Mouse (Mus musculus) liver, embryonic 11.5 days (tissue): ENCODE results near the gene Stxbp1. TPM values are rescaled to one million over a fixed set of nuclear protein-coding genes. Genes with fewer than 3 reads are reported as not detected.
"Not testable (repeated sequence)": the region's sequence is repeated elsewhere in the genome, so short reads cannot be mapped to it uniquely, and the experiment has no call there.

ENCODE experiments used
- ATAC-seq: fragments of 200-750 bp; cut with Nextera tagmentation; replicated peaks from 2 replicates; pipeline ENCODE4 v1.8.0; 2017; ENCODE audit warnings: moderate number of reproducible peaks, mild to moderate bottlenecking, moderate TSS enrichment, moderate library complexity; ENCODE audit not compliant: low FRiP score
- DNase-seq: peaks from one replicate; pipeline ENCODE4 v3.0.0-alpha.2; 2017; ENCODE audit warnings: low spot score
- H3K27ac ChIP-seq: fragments of 300-500 bp; sonication (generic); 2 replicates; pipeline ENCODE4 v1.5.1; 2014; ENCODE audit warnings: mild to moderate bottlenecking, low read depth, low read length, control low read depth
- H3K27me3 ChIP-seq: fragments of 300-500 bp; sonication (generic); replicated peaks from 2 replicates; pipeline ENCODE4 v1.6.1; 2014; ENCODE audit warnings: low read length, mixed read lengths; ENCODE audit not compliant: control insufficient read depth, insufficient read depth
- H3K36me3 ChIP-seq: fragments of 300-500 bp; sonication (generic); 2 replicates; pipeline ENCODE4 v1.6.1; 2014; ENCODE audit warnings: mild to moderate bottlenecking, low read length, moderate library complexity, mixed read lengths; ENCODE audit not compliant: control insufficient read depth, insufficient read depth
- H3K4me1 ChIP-seq: fragments of 300-500 bp; sonication (generic); replicated peaks from 2 replicates; pipeline ENCODE4 v1.6.1; 2014; ENCODE audit warnings: low read length, mixed read lengths; ENCODE audit not compliant: control insufficient read depth, insufficient read depth
- H3K4me2 ChIP-seq: fragments of 300-500 bp; sonication (generic); 2 replicates; pipeline ENCODE4 v1.6.1; 2014; ENCODE audit warnings: mild to moderate bottlenecking, control low read depth, moderate library complexity
- H3K4me3 ChIP-seq: fragments of 300-500 bp; sonication (generic); 2 replicates; pipeline ENCODE4 v1.5.1; 2014; ENCODE audit warnings: low read depth, low read length, control low read depth
- H3K9ac ChIP-seq: fragments of 300-500 bp; sonication (generic); 2 replicates; pipeline ENCODE4 v1.6.1; 2014; ENCODE audit warnings: low read depth, low read length, control low read depth
- H3K9me3 ChIP-seq: fragments of 300-500 bp; sonication (generic); 2 replicates; pipeline ENCODE4 v1.6.1; 2016; ENCODE audit warnings: low read length, inconsistent platforms, mixed read lengths; ENCODE audit not compliant: control insufficient read depth
- WGBS: fragments of 180-500 bp; shearing (Covaris S2); extraction: QIAGEN DNeasy Blood & Tissue Kit; methylation state at CpG from one replicate; pipeline ENCODE4 v1.1.7; 2014; 5-methylcytosine and 5-hydroxymethylcytosine counted together
- polyA plus RNA-seq: library from polyadenylated mRNA; unstranded; fragments of >200 nt; fragmentation: Nextera tagmentation; extraction: Ambion mirVana; gene quantifications from 2 replicates; pipeline ENCODE4 v1.2.1, GENCODE M21; 2014

Gene Stxbp1
- polyA plus RNA-seq, 1 experiment from 2014 or later = 11.8 TPM

GRCm38 (mm10) chr2:32855046-32855785 is 8.2 kb upstream of the Stxbp1 start:
- Histone ChIP-seq H3K4me1 (no peaks in the 10 kb centered on the region), H3K4me2 (no peak overlapping the region), H3K9ac (no peak overlapping the region), H3K36me3 (no peaks in the 10 kb centered on the region), H3K27me3 (peaks cover 23% of the 10 kb centered on the region), H3K4me3 (no peak overlapping the region), H3K9me3 (no peaks in the 10 kb centered on the region), H3K27ac (no peak overlapping the region)
- WGBS = 58% methylated on average over 7 of the region's 7 CpGs
- no peak for DNase-seq
- no peak for ATAC-seq

DNA sequence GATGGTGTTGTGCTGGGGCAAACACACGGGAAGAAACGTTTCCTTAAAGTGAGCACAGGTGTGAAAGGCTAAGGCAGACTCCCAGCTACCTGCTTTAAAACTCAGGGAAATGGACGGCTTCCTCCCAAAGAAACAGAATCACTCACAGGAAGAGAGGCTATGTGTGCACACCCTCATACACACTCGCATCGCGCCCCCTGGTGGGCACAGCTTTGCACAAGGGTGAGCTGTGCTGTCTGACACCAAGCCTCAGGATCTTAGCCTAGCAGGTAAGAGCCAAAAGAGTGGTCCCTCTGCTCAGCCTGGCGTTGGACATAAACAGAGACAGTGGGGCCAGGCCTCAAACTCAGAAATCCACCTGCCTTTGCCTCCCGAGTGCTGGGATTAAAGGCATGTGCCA is 7.2 kb upstream of the Stxbp1 start:
- no peaks in the 10 kb centered on the region for H3K4me1 ChIP-seq
- H3K27me3 ChIP-seq = peaks cover 23% of the 10 kb centered on the region
- H3K27ac ChIP-seq = no peak overlapping the region
- H3K4me2 ChIP-seq = no peak overlapping the region
- H3K9me3 ChIP-seq = no peaks in the 10 kb centered on the region
- DNase-seq (peak; percentile 84), ATAC-seq (peak; percentile 56; the same call in 1 of the 2 replicates)
- H3K9ac ChIP-seq = no peak overlapping the region
- WGBS = 3% methylated on average over 8 of the region's 8 CpGs
- no peak overlapping the region for H3K4me3 ChIP-seq
- H3K36me3 ChIP-seq = no peaks in the 10 kb centered on the region

DNA sequence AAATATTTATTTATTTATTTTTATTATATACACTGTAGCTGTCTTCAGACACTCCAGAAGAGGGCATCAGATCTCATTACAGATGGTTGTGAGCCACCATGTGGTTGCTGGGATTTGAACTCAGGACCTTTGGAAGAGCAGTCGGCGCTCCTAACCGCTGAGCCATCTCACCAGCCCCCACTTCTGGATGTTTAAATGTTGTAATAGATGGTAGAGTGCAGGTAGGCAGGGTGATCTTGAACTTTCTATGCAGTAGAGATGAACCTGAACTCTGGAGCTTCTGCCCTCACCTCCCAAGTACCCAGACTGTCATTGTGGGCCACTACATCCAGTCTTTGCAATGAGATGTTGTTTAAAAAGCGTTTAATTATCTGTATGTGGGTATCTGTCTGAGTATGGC is 6.7 kb upstream of the Stxbp1 start:
- H3K27me3 ChIP-seq = peaks cover 23% of the 10 kb centered on the region
- H3K9ac ChIP-seq, H3K9me3 ChIP-seq, ATAC-seq, H3K4me3 ChIP-seq, H3K27ac ChIP-seq, H3K4me2 ChIP-seq, DNase-seq, H3K4me1 ChIP-seq, H3K36me3 ChIP-seq: not testable (repeated sequence)
- WGBS = 62% methylated on average over 4 of the region's 4 CpGs

GRCm38 (mm10) chr2:32852156-32852555 is 5.1 kb upstream of the Stxbp1 start:
- DNase-seq = no peak
- Histone ChIP-seq H3K4me3 (no peak overlapping the region), H3K4me1 (no peaks in the 10 kb centered on the region), H3K4me2 (peak overlapping the region; percentile 10; the same call in 1 of the 2 replicates), H3K27me3 (peaks cover 23% of the 10 kb centered on the region), H3K27ac (no peak overlapping the region), H3K36me3 (no peaks in the 10 kb centered on the region), H3K9me3 (no peaks in the 10 kb centered on the region), H3K9ac (no peak overlapping the region)
- WGBS = 8% methylated on average over 20 of the region's 20 CpGs
- ATAC-seq = no peak

DNA sequence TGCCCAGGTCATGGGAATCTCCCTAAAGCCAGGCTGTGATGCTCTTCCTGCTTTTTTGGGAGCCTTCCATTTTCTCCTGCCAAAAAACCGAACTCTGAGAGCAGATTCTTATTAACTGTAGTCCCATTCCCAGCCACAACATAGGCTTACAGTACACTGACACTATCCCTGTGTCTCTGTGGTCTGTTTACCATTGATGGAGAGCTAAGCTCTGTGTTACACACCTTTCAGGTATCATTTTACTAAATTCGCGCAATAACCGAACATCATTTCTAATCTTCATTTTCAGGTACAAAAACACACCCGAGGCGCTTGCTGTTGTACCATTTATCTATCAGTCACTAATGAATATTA is 400 bp upstream of the Stxbp1 start:
- Histone ChIP-seq H3K27ac (no peak overlapping the region), H3K4me2 (peak overlapping the region; percentile 96), H3K9me3 (no peaks in the 10 kb centered on the region), H3K4me1 (no peaks in the 10 kb centered on the region; the same call in none of the 2 replicates), H3K4me3 (peak overlapping the region; percentile 81), H3K27me3 (peaks cover 17% of the 10 kb centered on the region), H3K36me3 (no peaks in the 10 kb centered on the region), H3K9ac (no peak overlapping the region)
- ATAC-seq (peak; percentile 35), DNase-seq (no peak)
- 45% methylated on average over 6 of the region's 6 CpGs for WGBS

DNA sequence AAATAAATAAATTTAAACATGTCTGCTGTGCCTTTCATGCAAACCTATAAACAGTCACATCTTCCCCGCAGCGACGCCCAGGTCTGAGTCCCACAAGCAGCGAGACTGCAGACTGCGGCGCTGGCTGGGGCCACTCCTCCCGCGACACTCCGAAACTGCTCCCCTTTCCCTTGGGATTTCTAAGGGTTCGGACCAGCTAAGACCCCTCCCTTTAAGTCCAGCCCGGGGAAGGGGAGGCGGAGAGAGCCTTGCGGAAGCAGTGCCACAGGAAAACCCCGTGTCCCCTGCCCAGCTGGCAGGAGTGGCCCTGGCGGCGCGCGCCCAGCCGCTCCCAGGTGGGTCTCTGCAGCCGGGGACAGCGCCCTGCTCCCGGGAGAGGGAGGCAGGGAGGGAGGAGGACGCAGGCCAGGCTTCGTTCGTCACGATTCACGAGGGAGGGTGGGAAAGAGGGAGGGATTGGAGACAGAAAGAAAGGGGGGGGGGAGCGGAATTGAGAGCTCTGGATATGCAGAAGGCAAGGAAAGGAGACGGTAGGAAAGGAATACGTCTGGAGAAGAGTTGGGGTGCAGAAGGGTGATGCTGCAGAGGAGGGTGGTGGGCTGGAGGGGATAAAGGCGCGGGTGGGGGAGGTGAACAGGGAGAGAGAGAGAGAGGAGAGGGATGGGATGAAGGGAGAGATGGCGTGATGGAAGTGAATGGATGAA is 792 bp downstream of the Stxbp1 start:
- peaks cover 5% of the 10 kb centered on the region; the same call in 1 of the 2 replicates for H3K27me3 ChIP-seq
- H3K4me3 ChIP-seq = peak overlapping the region; percentile 81
- DNase-seq = peak; percentile 70
- no peak overlapping the region for H3K27ac ChIP-seq
- peak overlapping the region; percentile 96 for H3K4me2 ChIP-seq
- no peak for ATAC-seq
- peak overlapping the region; percentile 62 for H3K9ac ChIP-seq
- no peaks in the 10 kb centered on the region for H3K36me3 ChIP-seq
- WGBS = 0% methylated on average over 28 of the region's 33 CpGs
- no peaks in the 10 kb centered on the region; the same call in none of the 2 replicates for H3K4me1 ChIP-seq
- no peaks in the 10 kb centered on the region for H3K9me3 ChIP-seq

DNA sequence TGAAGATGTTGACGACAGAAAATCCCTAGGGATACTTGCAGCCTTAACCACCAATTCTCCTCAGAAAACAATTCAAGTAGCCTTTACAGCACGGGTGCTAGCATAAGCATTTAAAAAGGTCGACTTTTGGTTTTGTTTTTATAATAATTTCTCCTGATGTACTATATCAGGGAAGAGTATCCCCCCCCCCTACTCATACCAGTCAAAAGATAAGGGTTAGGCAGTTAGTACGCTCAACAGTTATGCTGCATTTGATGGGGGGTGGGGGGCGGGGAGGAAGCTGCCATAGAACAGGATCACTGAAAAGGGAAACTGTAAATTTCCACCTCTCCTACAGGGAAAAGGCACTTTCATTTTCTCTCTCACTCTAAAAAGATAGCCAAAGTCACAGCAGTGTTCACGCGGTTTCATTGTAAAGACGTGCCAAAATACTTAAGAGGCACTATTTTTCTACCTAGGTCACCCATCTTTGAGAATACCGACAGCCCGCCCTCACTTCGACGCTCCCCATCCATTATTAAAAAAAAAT is 1.4 kb downstream of the Stxbp1 start:
- no peaks in the 10 kb centered on the region; the same call in none of the 2 replicates for H3K4me1 ChIP-seq
- H3K36me3 ChIP-seq = no peaks in the 10 kb centered on the region
- ATAC-seq (no peak), DNase-seq (no peak)
- H3K4me2 ChIP-seq = peak overlapping the region; percentile 96
- peak overlapping the region; percentile 62 for H3K9ac ChIP-seq
- peak overlapping the region; percentile 81 for H3K4me3 ChIP-seq
- WGBS = 6% methylated on average over 12 of the region's 12 CpGs
- H3K27me3 ChIP-seq = 0 out of 2 replicates have a peak, but pooled peaks cover 3% of the 10 kb centered on the region
- H3K27ac ChIP-seq = no peak overlapping the region
- H3K9me3 ChIP-seq = no peaks in the 10 kb centered on the region

- H3K9me3 ChIP-seq = no peaks in the 10 kb centered on the region
- H3K4me2 ChIP-seq = no peak overlapping the region
- no peaks in the 10 kb centered on the region; the same call in 1 of the 2 replicates for H3K36me3 ChIP-seq
- no peak overlapping the region for H3K9ac ChIP-seq
- WGBS = 32% methylated on average over 4 of the region's 4 CpGs
- ATAC-seq = no peak
- peaks cover 7% of the 10 kb centered on the region for H3K4me1 ChIP-seq
- no peak overlapping the region for H3K27ac ChIP-seq
- DNase-seq = no peak
- H3K27me3 ChIP-seq = no peaks in the 10 kb centered on the region
- H3K4me3 ChIP-seq = no peak overlapping the region
These were observed 4.5 kb downstream of the Stxbp1 start for GRCm38 (mm10) chr2:32842558-32842957.
